Mouse (Mus musculus) heart, embryonic 14.5 days (tissue): ENCODE data around the gene Klhl26. TPM values are rescaled to one million over a fixed set of nuclear protein-coding genes. Genes with fewer than 3 reads are reported as not detected.

Source experiments
- ATAC-seq: fragments of 200-750 bp; cut with Nextera tagmentation; 2 replicates; pipeline ENCODE4 v1.8.0; 2017; ENCODE audit warnings: low read depth, moderate TSS enrichment; ENCODE audit not compliant: insufficient number of reproducible peaks, insufficient read depth, low FRiP score
- H3K27ac ChIP-seq, 2 experiments: fragments of 200-500 bp in 1 of 2; fragments of 300-500 bp in 1 of 2; sonication (generic) in 1 of 2; replicated peaks in 1 of 2; 2 replicates each; pipeline ENCODE4 v1.5.1; 2012 to 2014; ENCODE audit warnings: low read depth in 2 of 2, low read length in 2 of 2, control low read depth in 1 of 2, mild to moderate bottlenecking in 1 of 2, mixed read lengths in 1 of 2; ENCODE audit not compliant: control insufficient read depth in 1 of 2, insufficient read depth in 1 of 2
- H3K27me3 ChIP-seq: fragments of 300-500 bp; sonication (generic); 2 replicates; pipeline ENCODE4 v1.6.1; 2014; ENCODE audit warnings: mild to moderate bottlenecking, low read length, control low read depth; ENCODE audit not compliant: control insufficient read depth, insufficient read depth
- H3K36me3 ChIP-seq: fragments of 300-500 bp; sonication (generic); 2 replicates; pipeline ENCODE4 v1.6.1; 2014; ENCODE audit warnings: mild to moderate bottlenecking, control low read depth, low read length, mixed read lengths; ENCODE audit not compliant: control insufficient read depth, insufficient read depth
- H3K4me1 ChIP-seq, 2 experiments: fragments of 200-500 bp in 1 of 2; fragments of 300-500 bp in 1 of 2; sonication (generic) in 1 of 2; 2 replicates each; pipeline ENCODE4 v1.6.1; 2012 to 2014; ENCODE audit warnings: low read length in 2 of 2, control low read depth in 1 of 2, mixed read lengths in 1 of 2; ENCODE audit not compliant: control insufficient read depth in 2 of 2, insufficient read depth in 2 of 2
- H3K4me2 ChIP-seq: fragments of 300-500 bp; sonication (generic); 2 replicates; pipeline ENCODE4 v1.6.1; 2014; ENCODE audit warnings: mild to moderate bottlenecking, low read length
- H3K4me3 ChIP-seq, 2 experiments: fragments of 200-500 bp in 1 of 2; fragments of 300-500 bp in 1 of 2; sonication (generic) in 1 of 2; 2 replicates each; pipeline ENCODE4 v1.5.1; 2012 to 2014; ENCODE audit warnings: low read length in 2 of 2, mild to moderate bottlenecking in 2 of 2, control low read depth in 1 of 2, low read depth in 1 of 2, moderate library complexity in 1 of 2; ENCODE audit not compliant: control insufficient read depth in 1 of 2, insufficient read depth in 1 of 2
- H3K9ac ChIP-seq: fragments of 300-500 bp; sonication (generic); 2 replicates; pipeline ENCODE4 v1.6.1; 2014; ENCODE audit warnings: mild to moderate bottlenecking, low read length
- H3K9me3 ChIP-seq: fragments of 300-500 bp; sonication (generic); 2 replicates; pipeline ENCODE4 v1.6.1; 2016; ENCODE audit warnings: low read length, control low read depth; ENCODE audit not compliant: control insufficient read depth
- WGBS: fragments of 180-500 bp; shearing (Covaris S2); extraction: QIAGEN DNeasy Blood & Tissue Kit; methylation state at CpG from one replicate; pipeline ENCODE4 v1.1.7; 2014; 5-methylcytosine and 5-hydroxymethylcytosine counted together
- polyA plus RNA-seq: library from polyadenylated mRNA; unstranded; fragments of >200 nt; fragmentation: Nextera tagmentation; extraction: Ambion mirVana; gene quantifications from 2 replicates; pipeline ENCODE4 v1.2.1, GENCODE M21; 2014

Gene Klhl26
- polyA plus RNA-seq, 1 experiment from 2014 or later = 9.8 TPM

- H3K4me3 ChIP-seq = no peak overlapping the region
- no peaks in the 10 kb centered on the region for H3K36me3 ChIP-seq
- no peak overlapping the region for H3K9ac ChIP-seq
- H3K27me3 ChIP-seq = no peaks in the 10 kb centered on the region
- H3K27ac ChIP-seq = no peak overlapping the region
- no peak overlapping the region for H3K4me2 ChIP-seq
- no peaks in the 10 kb centered on the region for H3K9me3 ChIP-seq
- WGBS = 78% methylated on average over 8 of the region's 8 CpGs
- ATAC-seq = no peak
- H3K4me1 ChIP-seq = peaks cover 21 to 41% of the 10 kb centered on the region in 2 experiments
These were observed 61.0 kb downstream of the Klhl26 start for GRCm38 (mm10) chr8:70415540-70416451.

- no peak for ATAC-seq
- H3K27ac ChIP-seq = no peak overlapping the region
- H3K27me3 ChIP-seq = no peaks in the 10 kb centered on the region
- peaks cover 12 to 32% of the 10 kb centered on the region in 2 experiments for H3K4me1 ChIP-seq
- H3K36me3 ChIP-seq = no peaks in the 10 kb centered on the region
- H3K4me3 ChIP-seq = no peak overlapping the region
- no peaks in the 10 kb centered on the region for H3K9me3 ChIP-seq
- no peak overlapping the region for H3K4me2 ChIP-seq
- 87% methylated on average over 6 of the region's 6 CpGs for WGBS
- no peak overlapping the region for H3K9ac ChIP-seq
These were observed 62.3 kb downstream of the Klhl26 start for GRCm38 (mm10) chr8:70414310-70414946.

- WGBS = 84% methylated on average over 5 of the region's 5 CpGs
- H3K27me3 ChIP-seq = no peaks in the 10 kb centered on the region
- H3K4me3 ChIP-seq = no peak overlapping the region
- H3K27ac ChIP-seq = no peak overlapping the region
- no peaks in the 10 kb centered on the region for H3K36me3 ChIP-seq
- ATAC-seq = no peak
- H3K9ac ChIP-seq = no peak overlapping the region
- H3K4me2 ChIP-seq = no peak overlapping the region
- H3K9me3 ChIP-seq = no peaks in the 10 kb centered on the region
- H3K4me1 ChIP-seq = peaks cover 35 to 45% of the 10 kb centered on the region in 2 experiments
These were observed 66.5 kb downstream of the Klhl26 start for GRCm38 (mm10) chr8:70410281-70410680.

DNA sequence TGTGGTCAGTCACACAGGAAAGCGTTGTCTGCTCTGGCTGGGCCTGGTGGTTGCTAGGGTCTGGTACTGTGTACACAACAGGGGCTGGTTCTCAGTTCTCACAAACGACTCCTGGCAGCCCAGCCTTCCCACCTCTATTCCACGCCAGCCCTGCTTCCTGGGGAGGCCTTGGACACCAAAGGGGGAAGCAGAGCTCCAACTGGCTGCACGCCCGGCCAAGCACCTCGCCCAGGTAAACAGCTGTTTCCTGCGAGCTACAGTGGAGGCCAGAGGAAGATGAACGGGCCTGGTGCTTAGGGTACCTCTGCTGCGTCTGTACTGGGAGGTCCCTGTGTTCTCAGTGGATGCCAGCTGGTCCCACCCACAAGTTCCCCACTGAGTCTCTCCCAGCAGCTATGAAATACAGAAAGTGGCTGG, 67.3 kb downstream of the Klhl26 start:
- Histone ChIP-seq H3K9ac (no peak overlapping the region), H3K4me1 (peaks cover 36 to 48% of the 10 kb centered on the region in 2 experiments), H3K27ac (no peak overlapping the region), H3K4me2 (no peak overlapping the region), H3K36me3 (no peaks in the 10 kb centered on the region), H3K9me3 (no peaks in the 10 kb centered on the region), H3K4me3 (no peak overlapping the region), H3K27me3 (no peaks in the 10 kb centered on the region)
- WGBS = 57% methylated on average over 9 of the region's 9 CpGs
- no peak for ATAC-seq

- 88% methylated on average over 10 of the region's 10 CpGs for WGBS
These were observed 67.7 kb downstream of the Klhl26 start for GRCm38 (mm10) chr8:70409019-70409418.

DNA sequence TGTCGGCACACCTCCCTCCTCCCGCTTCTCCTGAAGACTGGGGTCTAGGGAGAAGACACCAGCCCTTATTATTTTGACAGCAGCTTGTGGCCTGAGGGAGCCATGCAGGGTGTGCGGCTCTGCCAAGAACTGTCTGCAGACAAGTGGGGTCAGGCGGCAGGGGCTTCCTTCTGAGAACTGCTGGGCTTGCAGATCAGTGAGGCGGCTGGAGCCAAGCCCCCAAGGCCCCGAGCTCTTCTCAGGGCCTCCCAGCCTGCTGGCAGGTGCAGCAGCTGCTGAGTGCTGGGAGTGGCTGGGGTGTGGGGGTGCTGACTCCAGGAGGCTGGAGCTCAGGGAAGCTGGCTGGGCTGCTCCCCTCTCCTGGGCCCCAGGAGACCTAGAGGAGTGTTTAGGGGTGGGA, 68.5 kb downstream of the Klhl26 start:
- Histone ChIP-seq H3K9ac (peak overlapping the region; percentile 38), H3K9me3 (no peaks in the 10 kb centered on the region), H3K4me2 (peak overlapping the region; percentile 23), H3K27ac (peak overlapping the region in 1 of 2 experiments; percentile 44; a peak in 1 of 4 replicates), H3K4me1 (peaks cover 36 to 48% of the 10 kb centered on the region in 2 experiments), H3K4me3 (no peak overlapping the region), H3K36me3 (no peaks in the 10 kb centered on the region), H3K27me3 (no peaks in the 10 kb centered on the region)
- WGBS = 53% methylated on average over 6 of the region's 6 CpGs
- no peak for ATAC-seq

More at GRCm38 (mm10) chr8:70409019-70409418, 67.7 kb downstream of the Klhl26 start:
- H3K4me3 ChIP-seq = no peak overlapping the region
- H3K4me2 ChIP-seq = no peak overlapping the region; the same call in 1 of the 2 replicates
- H3K4me1 ChIP-seq = peaks cover 36 to 48% of the 10 kb centered on the region in 2 experiments
- no peak for ATAC-seq
- H3K9ac ChIP-seq = peak overlapping the region; percentile 38
- no peaks in the 10 kb centered on the region for H3K27me3 ChIP-seq
- no peaks in the 10 kb centered on the region for H3K36me3 ChIP-seq
- H3K27ac ChIP-seq = no peak overlapping the region
- H3K9me3 ChIP-seq = no peaks in the 10 kb centered on the region

GRCm38 (mm10) chr8:70406427-70407069, 70.2 kb downstream of the Klhl26 start:
- WGBS = 65% methylated on average over 11 of the region's 11 CpGs
- peaks cover 36 to 48% of the 10 kb centered on the region in 2 experiments for H3K4me1 ChIP-seq
- H3K9me3 ChIP-seq = no peaks in the 10 kb centered on the region
- ATAC-seq = peak; percentile 36; the same call in 1 of the 2 replicates
- no peak overlapping the region for H3K4me3 ChIP-seq
- H3K27ac ChIP-seq = 0 out of 4 replicates have a peak overlapping the region, but pooled peaks of 1 of the 2 experiments have one; percentile 19
- H3K9ac ChIP-seq = peak overlapping the region; percentile 19; the same call in 1 of the 2 replicates
- no peaks in the 10 kb centered on the region for H3K27me3 ChIP-seq
- peaks cover 3% of the 10 kb centered on the region; the same call in 1 of the 2 replicates for H3K36me3 ChIP-seq
- H3K4me2 ChIP-seq = no peak overlapping the region
